Mouse (Mus musculus) liver, embryonic 16.5 days (tissue): ENCODE data around the gene Sowahb. TPM values are rescaled to one million over a fixed set of nuclear protein-coding genes. Genes with fewer than 3 reads are reported as not detected.

Experiments
- ATAC-seq: fragments of 200-750 bp; cut with Nextera tagmentation; 2 replicates; pipeline ENCODE4 v1.8.0; 2017; ENCODE audit warnings: low read depth, mild to moderate bottlenecking, moderate number of reproducible peaks, moderate library complexity
- H3K27ac ChIP-seq: fragments of 300-500 bp; sonication (generic); 2 replicates; pipeline ENCODE4 v1.5.1; 2014; ENCODE audit warnings: mild to moderate bottlenecking, low read length
- H3K27me3 ChIP-seq: fragments of 300-500 bp; sonication (generic); 2 replicates; pipeline ENCODE4 v1.6.1; 2014; ENCODE audit warnings: low read depth, low read length, mixed read lengths; ENCODE audit not compliant: control insufficient read depth, insufficient read depth
- H3K36me3 ChIP-seq: fragments of 300-500 bp; sonication (generic); 2 replicates; pipeline ENCODE4 v1.6.1; 2014; ENCODE audit warnings: mild to moderate bottlenecking; ENCODE audit not compliant: control insufficient read depth, insufficient read depth
- H3K4me1 ChIP-seq: fragments of 300-500 bp; sonication (generic); 2 replicates; pipeline ENCODE4 v1.6.1; 2014; ENCODE audit warnings: low read depth, low read length, mixed read lengths; ENCODE audit not compliant: control insufficient read depth
- H3K4me2 ChIP-seq: fragments of 300-500 bp; sonication (generic); 2 replicates; pipeline ENCODE4 v1.6.1; 2014; ENCODE audit warnings: low read depth, low read length, mixed read lengths
- H3K4me3 ChIP-seq: fragments of 300-500 bp; sonication (generic); 2 replicates; pipeline ENCODE4 v1.5.1; 2014; ENCODE audit warnings: low read depth, mild to moderate bottlenecking, low read length
- H3K9ac ChIP-seq: fragments of 300-500 bp; sonication (generic); 2 replicates; pipeline ENCODE4 v1.6.1; 2014; ENCODE audit warnings: low read depth, low read length
- H3K9me3 ChIP-seq: fragments of 300-500 bp; sonication (generic); replicated peaks from 2 replicates; pipeline ENCODE4 v1.6.1; 2016; ENCODE audit warnings: low read length; ENCODE audit not compliant: control insufficient read depth
- WGBS: fragments of 180-500 bp; shearing (Covaris S2); extraction: QIAGEN DNeasy Blood & Tissue Kit; methylation state at CpG from one replicate; pipeline ENCODE4 v1.1.7; 2014; ENCODE audit not compliant: insufficient replicate concordance; 5-methylcytosine and 5-hydroxymethylcytosine counted together
- polyA plus RNA-seq: library from polyadenylated mRNA; unstranded; fragments of >200 nt; fragmentation: Nextera tagmentation; extraction: Ambion mirVana; gene quantifications from 2 replicates; pipeline ENCODE4 v1.2.1, GENCODE M21; 2015

Sowahb gene
- polyA plus RNA-seq, 1 experiment from 2014 or later: 1.4 TPM

GRCm38 (mm10) chr5:93033087-93033870 is 11.5 kb downstream of the Sowahb start:
- no peaks in the 10 kb centered on the region for H3K9me3 ChIP-seq
- no peak overlapping the region for H3K9ac ChIP-seq
- no peaks in the 10 kb centered on the region for H3K36me3 ChIP-seq
- H3K27me3 ChIP-seq: no peaks in the 10 kb centered on the region
- 48% methylated on average over 5 of the region's 5 CpGs for WGBS
- no peak for ATAC-seq
- no peak overlapping the region for H3K4me2 ChIP-seq
- H3K27ac ChIP-seq: no peak overlapping the region
- no peaks in the 10 kb centered on the region for H3K4me1 ChIP-seq
- no peak overlapping the region for H3K4me3 ChIP-seq

DNA sequence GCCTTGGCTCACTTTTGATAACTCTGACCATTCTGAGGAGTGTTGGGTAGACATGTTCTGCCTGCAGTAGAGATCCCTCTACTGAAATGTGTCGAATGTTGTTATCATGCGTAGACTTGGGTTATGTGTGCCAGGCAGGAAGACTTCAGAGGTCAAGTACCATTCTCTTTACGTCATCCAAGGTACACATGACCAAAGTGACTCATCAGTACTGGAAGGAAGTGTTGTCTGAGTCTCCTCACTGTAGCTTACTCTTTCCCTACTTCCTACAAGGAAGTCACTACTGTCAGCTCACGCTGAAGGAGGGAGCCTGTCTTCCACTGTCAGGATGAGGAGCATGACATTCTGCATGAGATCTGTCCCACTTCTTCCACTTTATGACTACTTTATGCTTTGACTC is 12.2 kb downstream of the Sowahb start:
- H3K4me2 ChIP-seq: no peak overlapping the region
- H3K36me3 ChIP-seq: no peaks in the 10 kb centered on the region
- WGBS: 25% methylated on average over 4 of the region's 4 CpGs
- ATAC-seq: no peak; the same call in 1 of the 2 replicates
- H3K27me3 ChIP-seq: no peaks in the 10 kb centered on the region
- no peaks in the 10 kb centered on the region for H3K9me3 ChIP-seq
- H3K4me1 ChIP-seq: no peaks in the 10 kb centered on the region
- H3K27ac ChIP-seq: no peak overlapping the region
- no peak overlapping the region for H3K9ac ChIP-seq
- no peak overlapping the region for H3K4me3 ChIP-seq

- H3K27me3 ChIP-seq: no peaks in the 10 kb centered on the region
- ATAC-seq: peak; percentile 45; the same call in 1 of the 2 replicates
- no peak overlapping the region for H3K4me2 ChIP-seq
- H3K9me3 ChIP-seq: no peaks in the 10 kb centered on the region
- H3K36me3 ChIP-seq: no peaks in the 10 kb centered on the region
- H3K27ac ChIP-seq: no peak overlapping the region
- 46% methylated on average over 3 of the region's 3 CpGs for WGBS
- H3K9ac ChIP-seq: no peak overlapping the region
- no peaks in the 10 kb centered on the region; the same call in 1 of the 2 replicates for H3K4me1 ChIP-seq
- no peak overlapping the region for H3K4me3 ChIP-seq
Measured at GRCm38 (mm10) chr5:93030869-93031268, 14.0 kb downstream of the Sowahb start.

GRCm38 (mm10) chr5:93030411-93030810 is 14.4 kb downstream of the Sowahb start:
- H3K9me3 ChIP-seq: no peaks in the 10 kb centered on the region
- H3K4me2 ChIP-seq: no peak overlapping the region
- WGBS: 51% methylated on average over 5 of the region's 5 CpGs
- no peaks in the 10 kb centered on the region; the same call in 1 of the 2 replicates for H3K4me1 ChIP-seq
- ATAC-seq: no peak
- H3K27ac ChIP-seq: no peak overlapping the region
- H3K9ac ChIP-seq: no peak overlapping the region
- no peaks in the 10 kb centered on the region for H3K36me3 ChIP-seq
- H3K4me3 ChIP-seq: no peak overlapping the region
- H3K27me3 ChIP-seq: no peaks in the 10 kb centered on the region

GRCm38 (mm10) chr5:93027120-93027675 is 17.6 kb downstream of the Sowahb start:
- H3K4me1 ChIP-seq: peaks cover 5% of the 10 kb centered on the region; the same call in 1 of the 2 replicates
- H3K9ac ChIP-seq: no peak overlapping the region
- WGBS: 49% methylated on average over 9 of the region's 9 CpGs
- no peaks in the 10 kb centered on the region for H3K27me3 ChIP-seq
- no peak overlapping the region for H3K4me3 ChIP-seq
- H3K36me3 ChIP-seq: no peaks in the 10 kb centered on the region
- H3K27ac ChIP-seq: no peak overlapping the region
- ATAC-seq: no peak
- no peak overlapping the region for H3K4me2 ChIP-seq
- H3K9me3 ChIP-seq: no peaks in the 10 kb centered on the region

GRCm38 (mm10) chr5:93026437-93027119 is 18.2 kb downstream of the Sowahb start:
- no peaks in the 10 kb centered on the region for H3K36me3 ChIP-seq
- H3K9me3 ChIP-seq: no peaks in the 10 kb centered on the region
- peaks cover 5% of the 10 kb centered on the region; the same call in 1 of the 2 replicates for H3K4me1 ChIP-seq
- no peak overlapping the region for H3K4me2 ChIP-seq
- H3K27ac ChIP-seq: no peak overlapping the region
- WGBS: 33% methylated on average over 4 of the region's 4 CpGs
- H3K9ac ChIP-seq: no peak overlapping the region
- H3K4me3 ChIP-seq: no peak overlapping the region
- no peaks in the 10 kb centered on the region for H3K27me3 ChIP-seq
- ATAC-seq: no peak

DNA sequence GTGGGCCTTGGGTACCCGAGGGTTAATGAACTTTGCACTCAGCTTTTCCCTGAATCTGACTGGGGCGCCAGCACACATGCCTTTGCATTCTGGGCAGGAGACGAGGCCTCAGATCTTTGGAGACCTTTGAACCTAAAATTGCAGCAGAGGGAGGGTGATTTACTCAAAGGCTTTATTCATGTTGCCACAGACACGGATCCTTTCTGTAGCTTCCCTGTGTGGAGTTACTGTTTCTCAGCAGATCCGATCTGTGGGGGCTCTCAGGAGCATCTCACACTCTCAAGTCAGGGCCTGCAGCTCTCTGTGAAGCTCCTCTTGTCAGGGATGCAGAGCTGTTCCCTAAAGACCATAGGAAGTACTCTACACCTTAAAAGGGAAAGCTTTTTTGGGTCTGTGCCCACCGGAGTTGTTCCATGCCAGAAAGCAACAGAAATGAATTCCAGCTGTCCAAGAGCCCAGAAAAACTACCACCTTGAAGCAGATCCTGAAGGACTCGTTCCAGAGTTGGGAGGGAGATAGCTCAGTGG is 20.0 kb downstream of the Sowahb start:
- Histone ChIP-seq H3K36me3 (no peaks in the 10 kb centered on the region), H3K4me1 (peaks cover 5% of the 10 kb centered on the region; the same call in 1 of the 2 replicates), H3K27ac (peak overlapping the region; percentile 26; the same call in 1 of the 2 replicates), H3K27me3 (no peaks in the 10 kb centered on the region), H3K4me3 (no peak overlapping the region), H3K9ac (no peak overlapping the region), H3K4me2 (no peak overlapping the region), H3K9me3 (no peaks in the 10 kb centered on the region)
- WGBS: 42% methylated on average over 7 of the region's 7 CpGs
- ATAC-seq: peak; percentile 62; the same call in 1 of the 2 replicates

- Histone ChIP-seq H3K9ac (no peak overlapping the region), H3K27me3 (no peaks in the 10 kb centered on the region), H3K36me3 (no peaks in the 10 kb centered on the region), H3K4me2 (no peak overlapping the region), H3K9me3 (no peaks in the 10 kb centered on the region), H3K4me3 (no peak overlapping the region), H3K4me1 (peaks cover 5% of the 10 kb centered on the region; the same call in 1 of the 2 replicates), H3K27ac (no peak overlapping the region; the same call in 1 of the 2 replicates)
- ATAC-seq: peak; percentile 64
- 42% methylated on average over 7 of the region's 7 CpGs for WGBS
Measured at GRCm38 (mm10) chr5:93022126-93022797, 22.6 kb downstream of the Sowahb start.
